Mouse (Mus musculus) stomach, embryonic 15.5 days (tissue): Measurements from ENCODE around the gene B3galt1. TPM values are rescaled to one million over a fixed set of nuclear protein-coding genes. Genes with fewer than 3 reads are reported as not detected.

Experiments used
- ATAC-seq: fragments of 200-750 bp; cut with Nextera tagmentation; 2 replicates; pipeline ENCODE4 v1.8.0; 2017; ENCODE audit warnings: low read depth, moderate number of reproducible peaks, moderate TSS enrichment; ENCODE audit not compliant: insufficient read depth, low FRiP score
- H3K27ac ChIP-seq: fragments of 300-500 bp; sonication (generic); 2 replicates; pipeline ENCODE4 v1.5.1; 2015; ENCODE audit warnings: mild to moderate bottlenecking, inconsistent platforms
- H3K27me3 ChIP-seq: fragments of 300-500 bp; sonication (generic); replicated peaks from 2 replicates; pipeline ENCODE4 v1.6.1; 2015; ENCODE audit warnings: inconsistent platforms
- H3K36me3 ChIP-seq: fragments of 300-500 bp; sonication (generic); 2 replicates; pipeline ENCODE4 v1.6.1; 2015; ENCODE audit warnings: inconsistent platforms
- H3K4me1 ChIP-seq: fragments of 300-500 bp; sonication (generic); 2 replicates; pipeline ENCODE4 v1.6.1; 2015; ENCODE audit warnings: inconsistent platforms
- H3K4me2 ChIP-seq: fragments of 300-500 bp; sonication (generic); 2 replicates; pipeline ENCODE4 v1.6.1; 2015; ENCODE audit warnings: mild to moderate bottlenecking, inconsistent platforms
- H3K4me3 ChIP-seq: fragments of 300-500 bp; sonication (generic); replicated peaks from 2 replicates; pipeline ENCODE4 v1.5.1; 2015; ENCODE audit warnings: inconsistent platforms
- H3K9ac ChIP-seq: fragments of 300-500 bp; sonication (generic); 2 replicates; pipeline ENCODE4 v1.6.1; 2015; ENCODE audit warnings: inconsistent platforms
- H3K9me3 ChIP-seq: fragments of 300-500 bp; sonication (generic); 2 replicates; pipeline ENCODE4 v1.6.1; 2016; ENCODE audit warnings: inconsistent platforms
- WGBS: fragments of 180-500 bp; shearing (Covaris S2); methylation state at CpG from one replicate; pipeline ENCODE4 v1.1.7; 2015; 5-methylcytosine and 5-hydroxymethylcytosine counted together
- polyA plus RNA-seq: library from polyadenylated mRNA; unstranded; fragments of >200 nt; fragmentation: Nextera tagmentation; extraction: Ambion mirVana; gene quantifications from 2 replicates; pipeline ENCODE4 v1.2.1, GENCODE M21; 2015

B3galt1 gene
- polyA plus RNA-seq, 1 experiment from 2014 or later = 5.6 TPM

DNA sequence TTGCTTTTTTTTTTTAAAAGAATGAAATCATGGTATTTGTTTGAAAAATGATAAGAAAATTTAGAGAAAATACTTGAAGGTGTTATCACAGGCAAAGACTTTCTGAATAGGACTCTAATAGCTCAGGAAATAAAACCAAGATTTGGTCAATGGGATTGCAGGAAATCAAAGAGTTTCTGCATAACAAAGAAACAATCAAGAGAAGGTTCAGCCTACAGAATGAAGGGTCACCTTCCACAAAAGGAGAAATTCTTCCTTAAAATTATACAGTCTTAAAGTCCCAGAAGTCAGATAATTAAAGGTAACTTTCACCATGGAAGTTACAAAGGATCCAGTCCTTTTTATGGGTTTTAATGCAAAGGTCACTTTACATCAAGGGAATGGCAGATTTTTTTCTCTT is 24.7 kb downstream of the B3galt1 start:
- no peak overlapping the region for H3K27ac ChIP-seq
- no peak overlapping the region for H3K4me2 ChIP-seq
- no peak overlapping the region for H3K4me3 ChIP-seq
- H3K4me1 ChIP-seq = no peaks in the 10 kb centered on the region
- H3K27me3 ChIP-seq = no peaks in the 10 kb centered on the region
- no peaks in the 10 kb centered on the region for H3K9me3 ChIP-seq
- H3K36me3 ChIP-seq = no peaks in the 10 kb centered on the region
- ATAC-seq = no peak
- no peak overlapping the region for H3K9ac ChIP-seq

DNA sequence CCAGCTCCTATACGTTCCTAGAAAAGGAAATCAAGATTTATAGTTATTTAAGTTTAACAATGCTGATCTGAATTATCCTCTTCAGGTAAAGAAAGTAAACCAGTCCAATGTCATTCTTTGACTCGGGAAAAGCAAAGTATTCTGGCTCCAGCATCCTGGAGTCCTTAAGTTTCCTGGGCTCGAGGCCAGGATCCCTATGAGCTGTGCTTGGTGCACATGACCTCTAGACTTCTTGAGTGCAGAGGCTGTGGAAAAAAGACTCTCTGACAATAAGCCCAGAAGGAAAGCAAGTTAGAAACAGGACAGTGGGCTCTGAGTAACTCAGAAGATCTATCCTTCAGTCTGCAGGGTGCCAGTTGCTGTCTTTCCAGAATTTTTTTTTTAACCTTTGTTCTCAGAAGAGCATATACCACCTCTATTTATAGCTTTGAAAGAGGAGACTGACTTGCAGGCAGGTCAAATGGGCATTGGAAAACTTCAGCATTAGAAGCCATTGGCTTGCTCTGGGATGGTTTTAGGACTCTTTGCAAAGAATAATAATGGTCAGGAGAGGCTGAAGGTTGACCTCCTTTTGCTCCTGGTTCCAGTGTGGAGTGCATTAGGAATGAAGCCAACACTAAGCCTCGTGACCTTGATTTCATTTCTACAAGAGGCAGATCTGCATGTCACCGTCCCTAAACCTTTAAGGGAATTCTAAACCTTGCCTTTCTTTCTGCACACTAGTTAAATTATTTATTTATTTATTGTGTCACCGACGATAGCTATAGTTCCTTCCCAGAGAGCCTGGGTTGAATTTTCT is 26.4 kb downstream of the B3galt1 start:
- ATAC-seq = no peak
- H3K9me3 ChIP-seq = no peaks in the 10 kb centered on the region
- WGBS = 66% methylated on average over 7 of the region's 7 CpGs

DNA sequence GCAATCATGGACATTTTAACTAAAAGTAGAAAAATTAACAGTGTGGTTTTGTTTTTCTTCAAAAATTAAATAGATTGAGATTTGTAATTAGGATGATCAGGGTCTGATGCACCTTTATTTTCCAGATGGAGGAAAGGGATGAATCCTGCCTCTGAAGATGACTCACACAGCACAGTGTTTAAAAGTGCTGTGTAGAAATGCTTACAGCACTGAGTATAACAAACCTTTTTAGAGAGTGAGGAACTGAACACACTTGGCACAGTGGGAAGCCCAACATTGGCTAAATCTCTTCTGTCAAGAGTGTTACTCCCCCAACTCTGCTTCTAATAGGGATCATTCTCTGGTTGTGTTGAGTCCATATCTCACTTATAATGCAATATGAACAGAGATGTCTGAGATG is 57.2 kb downstream of the B3galt1 start:
- no peaks in the 10 kb centered on the region for H3K36me3 ChIP-seq
- H3K4me3 ChIP-seq = no peak overlapping the region
- ATAC-seq = no peak
- H3K4me1 ChIP-seq = no peaks in the 10 kb centered on the region
- H3K9ac ChIP-seq = no peak overlapping the region
- H3K4me2 ChIP-seq = no peak overlapping the region
- H3K9me3 ChIP-seq = no peaks in the 10 kb centered on the region
- no peaks in the 10 kb centered on the region for H3K27me3 ChIP-seq
- H3K27ac ChIP-seq = no peak overlapping the region

More for the DNA sequence above, 26.4 kb downstream of the B3galt1 start:
- Histone ChIP-seq H3K4me1 (no peaks in the 10 kb centered on the region), H3K9ac (no peak overlapping the region), H3K36me3 (no peaks in the 10 kb centered on the region), H3K27ac (no peak overlapping the region), H3K4me2 (no peak overlapping the region), H3K27me3 (no peaks in the 10 kb centered on the region), H3K4me3 (no peak overlapping the region)

DNA sequence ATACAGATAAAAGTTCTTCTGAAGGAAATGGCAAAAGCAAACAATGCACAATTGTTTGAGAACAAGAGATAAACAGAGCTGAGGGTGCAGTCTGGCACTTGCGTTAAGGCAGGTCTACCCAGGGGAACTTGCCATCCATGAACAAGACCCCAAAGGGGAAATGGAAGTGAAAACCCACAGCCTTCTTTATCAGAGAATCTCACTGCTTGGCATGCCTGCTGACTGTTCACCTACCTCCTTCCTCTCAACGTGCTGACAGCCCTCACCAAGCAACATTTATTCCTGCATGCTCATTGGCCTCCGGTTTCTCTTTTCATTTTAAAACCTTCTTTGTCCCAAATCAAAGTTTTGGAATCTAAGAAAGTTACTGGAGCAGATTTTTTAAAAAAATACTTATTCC is 62.0 kb downstream of the B3galt1 start:
- Histone ChIP-seq H3K36me3 (no peaks in the 10 kb centered on the region), H3K9ac (no peak overlapping the region), H3K9me3 (no peaks in the 10 kb centered on the region), H3K4me2 (no peak overlapping the region), H3K27ac (no peak overlapping the region), H3K4me1 (no peaks in the 10 kb centered on the region), H3K4me3 (no peak overlapping the region), H3K27me3 (no peaks in the 10 kb centered on the region)
- no peak for ATAC-seq
- 53% methylated on average over 3 of the region's 3 CpGs for WGBS

DNA sequence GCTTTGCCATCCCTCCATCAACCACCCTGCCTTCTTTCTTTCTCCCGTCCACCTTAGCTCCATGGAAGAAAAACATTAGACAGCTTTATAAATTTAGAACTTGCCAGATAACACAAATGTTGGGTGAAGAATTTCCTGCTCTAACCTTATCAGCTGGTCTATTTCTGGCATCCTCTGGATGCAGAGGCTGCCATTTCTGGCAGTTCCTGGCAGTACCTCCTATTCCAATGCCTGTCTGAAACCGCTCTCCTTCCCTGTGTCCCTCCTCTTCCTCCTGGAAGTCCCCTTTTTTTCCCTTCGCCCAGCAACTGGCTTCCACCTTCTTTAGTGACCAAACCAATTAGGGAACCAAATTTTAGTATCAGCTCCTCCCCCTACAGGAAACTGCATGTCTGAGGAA is 62.6 kb downstream of the B3galt1 start:
- 65% methylated on average over 3 of the region's 3 CpGs for WGBS
- Histone ChIP-seq H3K9me3 (no peaks in the 10 kb centered on the region), H3K9ac (no peak overlapping the region), H3K4me2 (no peak overlapping the region), H3K4me3 (no peak overlapping the region), H3K36me3 (no peaks in the 10 kb centered on the region), H3K27me3 (no peaks in the 10 kb centered on the region), H3K4me1 (no peaks in the 10 kb centered on the region), H3K27ac (no peak overlapping the region)
- ATAC-seq = no peak

DNA sequence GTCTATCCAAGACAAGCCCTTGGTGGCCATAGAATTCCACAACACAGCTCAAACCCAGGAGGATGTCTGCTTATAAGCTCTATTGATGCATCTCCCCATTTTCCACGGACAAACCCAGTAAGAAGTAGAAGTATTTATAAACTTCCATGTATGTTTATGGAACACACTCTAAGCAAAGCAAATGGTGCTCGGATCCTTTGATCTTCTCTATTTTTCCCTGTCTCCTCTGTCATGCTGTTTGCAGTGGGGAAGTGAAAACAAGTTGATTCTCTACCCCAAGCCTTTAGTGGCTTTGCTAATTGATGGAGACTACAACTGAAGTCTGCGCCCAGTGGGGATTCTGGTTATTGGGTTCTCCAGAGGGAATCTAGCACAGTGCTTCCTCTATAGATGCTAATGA is 89.2 kb downstream of the B3galt1 start:
- Histone ChIP-seq H3K27me3 (no peaks in the 10 kb centered on the region), H3K9ac (no peak overlapping the region), H3K36me3 (no peaks in the 10 kb centered on the region), H3K4me1 (no peaks in the 10 kb centered on the region), H3K27ac (no peak overlapping the region), H3K4me2 (no peak overlapping the region), H3K4me3 (no peak overlapping the region), H3K9me3 (no peaks in the 10 kb centered on the region)
- no peak for ATAC-seq
- WGBS = 60% methylated on average over 3 of the region's 3 CpGs

DNA sequence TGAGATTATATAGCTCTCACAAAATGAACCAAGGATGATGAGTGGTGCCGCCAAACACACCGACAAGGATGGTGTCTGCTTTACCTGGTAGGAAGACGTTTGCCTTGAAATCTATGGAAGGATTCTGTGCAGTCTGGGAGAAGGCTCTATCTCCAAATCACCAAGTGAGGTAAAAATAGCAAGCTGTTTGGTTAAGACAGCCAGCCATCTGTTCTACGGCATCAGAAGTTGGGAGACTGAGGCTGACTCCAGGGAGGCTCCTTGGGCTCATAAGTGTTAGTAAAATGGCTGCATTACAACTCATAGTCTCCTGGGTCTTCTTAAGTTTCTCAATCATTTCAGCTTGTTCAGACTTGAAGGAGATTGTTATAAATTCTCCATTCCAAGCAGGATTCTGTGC is 91.7 kb downstream of the B3galt1 start:
- Histone ChIP-seq H3K4me2 (no peak overlapping the region), H3K4me3 (no peak overlapping the region), H3K27ac (no peak overlapping the region), H3K9ac (no peak overlapping the region), H3K4me1 (no peaks in the 10 kb centered on the region), H3K36me3 (no peaks in the 10 kb centered on the region), H3K9me3 (no peaks in the 10 kb centered on the region), H3K27me3 (no peaks in the 10 kb centered on the region)
- WGBS = 75% methylated on average over 4 of the region's 4 CpGs
- no peak for ATAC-seq

DNA sequence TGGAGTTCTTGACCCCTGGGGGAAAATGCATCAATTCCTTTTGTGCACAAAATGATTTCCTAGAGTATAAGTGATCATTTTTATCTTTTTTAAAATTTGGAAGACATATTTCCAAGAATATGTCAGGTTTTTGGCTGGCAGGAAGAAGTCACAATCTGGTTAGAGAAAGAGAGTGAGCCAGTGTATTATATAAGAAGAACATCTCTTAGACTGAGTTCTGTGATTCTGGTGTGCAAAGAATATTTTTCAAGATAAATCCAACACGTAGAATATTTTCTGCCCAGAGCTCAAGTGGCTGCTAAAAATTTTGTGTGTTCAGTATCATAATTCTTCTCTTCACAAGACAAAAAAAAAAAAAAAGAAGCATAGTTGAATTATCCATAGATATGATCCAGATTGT is 92.4 kb downstream of the B3galt1 start:
- Histone ChIP-seq H3K27me3 (no peaks in the 10 kb centered on the region), H3K27ac (no peak overlapping the region), H3K4me2 (no peak overlapping the region), H3K4me1 (no peaks in the 10 kb centered on the region), H3K36me3 (no peaks in the 10 kb centered on the region), H3K9me3 (no peaks in the 10 kb centered on the region), H3K9ac (no peak overlapping the region), H3K4me3 (no peak overlapping the region)
- WGBS = 88% methylated on average over 1 of the region's 1 CpGs
- no peak for ATAC-seq

DNA sequence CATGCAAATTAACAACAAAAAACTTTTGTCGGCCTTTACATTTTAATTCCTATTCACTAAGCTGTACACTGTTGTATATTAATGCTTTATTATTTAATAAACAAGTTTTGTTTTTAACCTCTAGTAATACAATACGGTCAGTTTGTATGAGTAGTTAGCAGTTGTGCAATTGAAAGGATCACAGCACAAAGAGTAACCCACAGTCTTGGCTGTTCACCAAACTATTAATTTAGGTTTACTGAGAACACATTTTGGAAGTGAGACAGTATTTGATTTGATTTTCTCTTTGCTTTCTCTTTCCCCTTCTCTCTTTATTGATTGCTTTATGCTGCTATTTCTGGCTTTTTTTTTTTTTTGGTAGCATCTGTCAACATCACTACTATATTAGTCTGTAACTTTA is 106.0 kb downstream of the B3galt1 start:
- Histone ChIP-seq H3K9ac (no peak overlapping the region), H3K4me1 (no peaks in the 10 kb centered on the region), H3K4me3 (no peak overlapping the region), H3K27me3 (no peaks in the 10 kb centered on the region), H3K9me3 (no peaks in the 10 kb centered on the region), H3K36me3 (no peaks in the 10 kb centered on the region), H3K27ac (no peak overlapping the region), H3K4me2 (no peak overlapping the region)
- WGBS = 86% methylated on average over 2 of the region's 2 CpGs
- ATAC-seq = no peak

DNA sequence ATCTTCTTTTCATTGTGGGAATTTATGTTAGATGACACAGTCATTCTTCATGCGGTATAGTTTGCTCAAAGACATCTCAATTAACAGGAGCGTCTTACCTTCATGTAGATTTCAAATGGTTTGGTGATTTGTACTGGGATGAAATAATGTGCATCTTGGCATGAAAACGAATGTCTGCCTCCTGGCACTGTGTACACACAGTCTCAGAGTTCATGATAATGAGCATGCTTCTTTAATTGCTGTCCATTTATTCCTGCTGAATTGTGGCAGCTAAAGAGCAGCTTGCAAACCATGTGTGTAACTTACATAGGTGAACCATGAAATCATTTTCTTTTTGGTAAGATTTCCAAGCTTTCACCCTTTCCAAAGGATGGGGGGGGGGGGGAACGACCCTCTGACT is 112.0 kb downstream of the B3galt1 start:
- Histone ChIP-seq H3K27ac (no peak overlapping the region), H3K9me3 (no peaks in the 10 kb centered on the region), H3K4me3 (no peak overlapping the region), H3K27me3 (no peaks in the 10 kb centered on the region), H3K9ac (no peak overlapping the region), H3K36me3 (no peaks in the 10 kb centered on the region), H3K4me1 (no peaks in the 10 kb centered on the region), H3K4me2 (no peak overlapping the region)
- WGBS = 71% methylated on average over 4 of the region's 4 CpGs
- no peak for ATAC-seq

DNA sequence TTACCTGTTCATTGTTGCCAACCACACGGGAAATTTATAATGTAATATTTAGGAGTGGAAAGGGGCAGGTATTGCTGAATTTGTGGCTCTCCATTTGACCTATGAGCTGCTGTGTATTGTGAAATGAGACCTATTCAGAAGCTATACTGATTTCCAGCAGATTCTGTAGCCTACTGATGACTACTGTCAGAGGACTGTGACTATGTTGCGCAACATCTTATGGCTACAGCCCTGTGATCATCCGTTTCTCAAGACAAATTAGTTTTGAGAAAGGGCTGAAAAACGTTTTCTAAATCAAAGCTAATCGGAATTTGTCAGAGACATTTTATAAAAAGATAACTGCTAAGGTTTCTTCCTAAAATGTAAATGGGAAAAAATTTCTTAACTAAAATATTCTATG is 158.6 kb downstream of the B3galt1 start:
- H3K4me3 ChIP-seq = no peak overlapping the region
- H3K4me2 ChIP-seq = no peak overlapping the region
- no peaks in the 10 kb centered on the region for H3K4me1 ChIP-seq
- H3K9ac ChIP-seq = no peak overlapping the region
- no peak for ATAC-seq
- no peaks in the 10 kb centered on the region for H3K9me3 ChIP-seq
- H3K27me3 ChIP-seq = no peaks in the 10 kb centered on the region
- H3K27ac ChIP-seq = no peak overlapping the region
- H3K36me3 ChIP-seq = no peaks in the 10 kb centered on the region
- 75% methylated on average over 5 of the region's 5 CpGs for WGBS

DNA sequence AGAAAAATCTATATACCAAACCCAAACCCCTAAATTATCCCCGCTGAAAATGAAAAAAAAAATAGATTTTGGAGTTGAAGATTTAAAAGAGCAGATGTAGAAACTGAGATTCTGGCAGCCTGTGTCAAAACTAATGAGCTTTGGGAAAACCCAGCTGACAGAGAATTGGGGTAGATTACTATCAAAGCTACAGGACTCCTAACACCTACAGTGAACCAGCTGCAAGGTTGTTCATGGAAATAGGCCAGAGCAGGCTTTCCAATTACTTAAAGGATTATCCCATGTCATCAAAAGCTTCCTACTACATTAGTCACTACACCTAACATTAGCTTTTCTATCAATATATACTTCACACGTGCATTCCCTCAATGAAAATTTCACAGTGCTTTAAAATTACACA is 165.1 kb downstream of the B3galt1 start:
- Histone ChIP-seq H3K27ac (no peak overlapping the region), H3K4me3 (no peak overlapping the region), H3K4me1 (no peaks in the 10 kb centered on the region), H3K4me2 (no peak overlapping the region), H3K36me3 (no peaks in the 10 kb centered on the region), H3K9ac (no peak overlapping the region), H3K9me3 (no peaks in the 10 kb centered on the region), H3K27me3 (no peaks in the 10 kb centered on the region)
- 62% methylated on average over 2 of the region's 2 CpGs for WGBS
- no peak for ATAC-seq

DNA sequence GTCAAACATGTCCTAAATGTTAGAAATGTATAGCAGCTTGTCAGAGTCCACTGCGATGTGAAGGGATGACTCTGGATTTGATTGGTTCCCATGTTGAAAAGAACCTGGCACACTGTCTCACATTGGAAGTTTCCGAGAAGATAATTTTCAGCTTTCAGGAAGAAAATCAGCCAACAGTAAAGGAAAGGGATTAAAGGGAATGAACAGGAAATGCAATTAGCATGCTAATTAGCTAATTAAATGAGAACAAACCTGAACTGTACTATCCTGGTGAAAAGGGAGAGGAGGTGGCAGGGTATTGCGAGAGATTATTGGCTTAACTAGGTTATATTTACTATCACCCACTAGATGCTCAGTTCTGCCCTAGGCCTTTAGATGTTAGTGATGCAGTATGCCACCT is 185.9 kb downstream of the B3galt1 start:
- Histone ChIP-seq H3K27ac (no peak overlapping the region), H3K9me3 (no peaks in the 10 kb centered on the region), H3K4me2 (no peak overlapping the region), H3K4me1 (no peaks in the 10 kb centered on the region), H3K36me3 (no peaks in the 10 kb centered on the region), H3K27me3 (no peaks in the 10 kb centered on the region), H3K9ac (no peak overlapping the region), H3K4me3 (no peak overlapping the region)
- ATAC-seq = no peak
- WGBS = 92% methylated on average over 3 of the region's 3 CpGs
